Mouse (Mus musculus) lung, adult 2 months (tissue): Measurements from ENCODE around the gene Ogn.

Experiments
- CTCF ChIP-seq: fragments of 200-500 bp; IDR thresholded peaks from 2 replicates; pipeline ENCODE4 v1.5.1; 2011; ENCODE audit warnings: mild to moderate bottlenecking, low read length, control low read depth; ENCODE audit not compliant: insufficient read depth
- POLR2A ChIP-seq: fragments of 200-500 bp; IDR thresholded peaks from 2 replicates; pipeline ENCODE4 v1.6.1; 2011; ENCODE audit warnings: low read depth, mild to moderate bottlenecking, control low read depth, low read length, borderline replicate concordance; ENCODE audit errors: extremely low read depth

GRCm38 (mm10) chr13:49628167-49628566 lies 20.3 kb downstream of the Ogn start:
- TF ChIP-seq POLR2A (no peak), CTCF (no peak)
